Mouse (Mus musculus) thymus, postnatal 4 days (tissue): Measurements from ENCODE around the gene Unkl.

ENCODE experiments used
- DNase-seq: peaks from one replicate; pipeline ENCODE4 v3.0.0; 2021

The Unkl gene

GRCm38 (mm10) chr17:25188150-25189031 lies at the start of gene Unkl:
TSS of gene Unkl (plus strand) at chr17:25188397.
- DNase-seq, result peak; percentile 93

- no peak for DNase-seq
These were observed 49.4 kb upstream of the Unkl start for GRCm38 (mm10) chr17:25138803-25139202.

- DNase-seq, result no peak
These were observed 48.2 kb upstream of the Unkl start for GRCm38 (mm10) chr17:25139960-25140359.

GRCm38 (mm10) chr17:25162161-25162560 lies 26.0 kb upstream of the Unkl start, which contains the start of gene Ccdc154:
TSS of gene Ccdc154 (plus strand) at chr17:25162461.
- DNase-seq, result no peak

- DNase-seq, result no peak
These were observed 24.8 kb upstream of the Unkl start for GRCm38 (mm10) chr17:25163387-25163786.

GRCm38 (mm10) chr17:25164770-25165169 lies 23.4 kb upstream of the Unkl start:
- DNase-seq, result no peak

- DNase-seq, result no peak
These were observed 22.1 kb upstream of the Unkl start for GRCm38 (mm10) chr17:25165970-25166671.

- DNase-seq, result no peak
These were observed 18.5 kb upstream of the Unkl start for GRCm38 (mm10) chr17:25169706-25170105.

- no peak for DNase-seq
These were observed 15.6 kb upstream of the Unkl start for GRCm38 (mm10) chr17:25172558-25172957.

GRCm38 (mm10) chr17:25175411-25175810 lies 12.8 kb upstream of the Unkl start, which contains the start of gene Gm38655:
TSS of gene Gm38655 (minus strand) at chr17:25175471.
- DNase-seq, result no peak

GRCm38 (mm10) chr17:25183232-25183631 lies 5.0 kb upstream of the Unkl start:
- peak; percentile 32 for DNase-seq

GRCm38 (mm10) chr17:25184129-25184691 lies 4.0 kb upstream of the Unkl start, which contains the start of gene BC003965:
TSS of gene BC003965 (plus strand) at chr17:25184554.
- DNase-seq, result peak; percentile 98

GRCm38 (mm10) chr17:25184961-25185360 lies 3.2 kb upstream of the Unkl start:
- no peak for DNase-seq

- peak; percentile 25 for DNase-seq
These were observed 430 bp upstream of the Unkl start for GRCm38 (mm10) chr17:25187784-25188149.

GRCm38 (mm10) chr17:25189091-25189490 lies 894 bp downstream of the Unkl start:
- DNase-seq, result peak; percentile 34

- no peak for DNase-seq
These were observed 14.2 kb downstream of the Unkl start for GRCm38 (mm10) chr17:25202401-25202800.

- DNase-seq, result no peak
These were observed 21.8 kb downstream of the Unkl start for GRCm38 (mm10) chr17:25210006-25210405.

GRCm38 (mm10) chr17:25210680-25211466 lies 22.7 kb downstream of the Unkl start:
- no peak for DNase-seq

- DNase-seq, result no peak
These were observed 23.5 kb downstream of the Unkl start for GRCm38 (mm10) chr17:25211705-25212104.

GRCm38 (mm10) chr17:25215431-25215830 lies 27.2 kb downstream of the Unkl start:
- DNase-seq, result no peak

- DNase-seq, result no peak
These were observed 30.8 kb downstream of the Unkl start for GRCm38 (mm10) chr17:25218967-25219366.

- peak; percentile 40 for DNase-seq
These were observed 31.5 kb downstream of the Unkl start for GRCm38 (mm10) chr17:25219492-25220295.
